Mouse (Mus musculus): ENCODE data around the gene Usp29. TPM values are rescaled to one million over a fixed set of nuclear protein-coding genes. Genes with fewer than 3 reads are reported as not detected.
"Not testable (repeated sequence)": the region's sequence is repeated elsewhere in the genome, so short reads cannot be mapped to it uniquely, and the experiment has no call there.

Usp29 gene
- total RNA-seq, 2 experiments from 2014 or later, result 42.2 to 44.7 TPM

GRCm38 (mm10) chr7:6868831-6869230, 138.5 kb downstream of the Usp29 start:
- DNase-seq (ENCODE audit: low spot score in 2 of 2), result no peak

DNA sequence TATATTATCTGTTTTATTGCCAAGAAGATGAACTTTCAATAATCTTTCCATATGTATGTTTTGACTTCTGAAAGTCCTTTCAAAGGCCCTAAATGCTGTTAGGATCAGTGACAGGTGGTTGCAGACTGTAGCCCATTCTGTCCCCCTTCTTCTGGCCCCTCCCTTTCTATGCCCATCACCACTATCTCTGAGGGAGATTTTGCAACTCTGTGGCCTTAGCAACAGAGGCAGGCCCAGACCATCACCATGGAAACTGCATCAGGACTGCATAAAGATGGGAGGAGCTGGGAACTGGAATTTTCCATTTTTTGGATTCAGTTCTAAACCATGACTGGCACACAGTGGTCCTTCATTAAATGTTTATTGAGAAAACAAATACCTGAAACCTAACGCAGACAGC, 139.2 kb downstream of the Usp29 start:
- no peak for DNase-seq (ENCODE audit: low spot score in 2 of 2)

DNA sequence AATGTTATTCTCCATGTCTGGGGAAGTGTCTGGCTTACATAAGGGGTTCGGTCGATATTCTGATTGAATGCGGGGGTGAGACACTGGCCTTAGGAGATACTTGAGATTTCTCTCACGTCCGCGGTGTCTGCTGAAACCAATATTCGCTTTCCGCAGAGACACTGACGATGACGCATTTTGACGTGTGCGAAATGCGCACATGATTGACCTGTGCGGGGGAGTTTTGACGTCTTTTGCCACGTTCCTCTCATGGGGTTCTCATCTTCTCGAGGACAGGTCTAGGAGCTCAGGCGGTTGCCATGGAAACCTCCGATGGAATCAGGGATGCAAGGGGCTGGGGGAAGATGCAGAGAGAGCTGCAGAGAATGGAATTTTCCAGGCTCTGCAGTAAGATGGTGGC, 144.1 kb downstream of the Usp29 start:
- DNase-seq (ENCODE audit: low spot score in 2 of 2), result peak; percentile 17 to 42

GRCm38 (mm10) chr7:6878202-6878601, 147.8 kb downstream of the Usp29 start:
- DNase-seq (ENCODE audit: low spot score in 2 of 2), result no peak

DNA sequence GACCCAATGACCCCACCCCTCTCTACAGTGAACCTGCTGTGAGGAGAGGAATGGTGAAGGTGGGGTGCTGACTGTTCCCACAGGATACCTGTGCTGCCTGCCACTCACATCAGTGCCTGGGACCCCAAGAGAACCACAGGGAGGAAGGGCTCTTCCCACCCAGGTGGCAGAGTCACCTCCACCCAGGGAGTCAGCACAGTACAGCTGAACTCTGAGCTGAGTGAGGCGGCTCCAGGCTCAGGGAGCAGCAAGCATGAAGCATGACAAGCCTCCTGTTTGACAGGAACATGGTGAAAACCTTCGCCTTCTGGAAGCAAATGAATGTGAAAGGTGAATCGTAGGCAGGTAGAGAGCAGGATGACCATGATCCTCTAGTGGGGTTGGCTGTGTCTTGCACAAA, 148.5 kb downstream of the Usp29 start:
- DNase-seq (ENCODE audit: low spot score in 2 of 2), result not testable (repeated sequence)

GRCm38 (mm10) chr7:6879512-6880164, 149.3 kb downstream of the Usp29 start:
- no peak for DNase-seq (ENCODE audit: low spot score in 2 of 2)

- not testable (repeated sequence) for DNase-seq (ENCODE audit: low spot score in 2 of 2)
Measured at GRCm38 (mm10) chr7:6880918-6881317, 150.5 kb downstream of the Usp29 start.

DNA sequence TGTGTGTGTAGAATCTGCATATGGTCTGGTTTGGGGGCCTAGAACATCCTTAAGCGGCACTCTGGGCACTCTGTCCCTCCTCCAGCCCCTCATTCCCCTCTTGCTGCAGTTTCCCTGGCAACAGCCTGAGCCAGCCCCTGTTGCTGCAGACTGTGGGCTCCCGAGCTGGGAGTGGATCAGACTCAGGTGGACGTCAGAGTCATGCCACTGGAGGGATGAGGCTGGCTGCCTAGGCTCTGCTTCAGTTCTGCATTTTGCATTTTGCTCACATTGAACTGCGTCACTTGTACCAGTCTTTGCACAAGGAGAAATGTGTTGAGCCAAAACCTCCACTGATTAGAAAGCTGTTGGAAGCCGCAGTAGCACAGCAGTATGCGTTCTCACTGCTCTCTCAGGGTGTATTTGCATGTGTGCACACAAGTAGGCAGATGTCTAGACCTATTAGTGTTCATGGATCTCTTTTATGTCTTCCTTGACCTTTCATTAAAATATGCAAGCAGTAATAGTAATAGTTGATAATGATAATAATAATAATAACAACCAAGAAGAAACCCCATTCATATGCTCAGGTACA, 151.2 kb downstream of the Usp29 start:
- peak in 1 of 2 experiments; percentile 5 for DNase-seq (ENCODE audit: low spot score in 2 of 2)

DNA sequence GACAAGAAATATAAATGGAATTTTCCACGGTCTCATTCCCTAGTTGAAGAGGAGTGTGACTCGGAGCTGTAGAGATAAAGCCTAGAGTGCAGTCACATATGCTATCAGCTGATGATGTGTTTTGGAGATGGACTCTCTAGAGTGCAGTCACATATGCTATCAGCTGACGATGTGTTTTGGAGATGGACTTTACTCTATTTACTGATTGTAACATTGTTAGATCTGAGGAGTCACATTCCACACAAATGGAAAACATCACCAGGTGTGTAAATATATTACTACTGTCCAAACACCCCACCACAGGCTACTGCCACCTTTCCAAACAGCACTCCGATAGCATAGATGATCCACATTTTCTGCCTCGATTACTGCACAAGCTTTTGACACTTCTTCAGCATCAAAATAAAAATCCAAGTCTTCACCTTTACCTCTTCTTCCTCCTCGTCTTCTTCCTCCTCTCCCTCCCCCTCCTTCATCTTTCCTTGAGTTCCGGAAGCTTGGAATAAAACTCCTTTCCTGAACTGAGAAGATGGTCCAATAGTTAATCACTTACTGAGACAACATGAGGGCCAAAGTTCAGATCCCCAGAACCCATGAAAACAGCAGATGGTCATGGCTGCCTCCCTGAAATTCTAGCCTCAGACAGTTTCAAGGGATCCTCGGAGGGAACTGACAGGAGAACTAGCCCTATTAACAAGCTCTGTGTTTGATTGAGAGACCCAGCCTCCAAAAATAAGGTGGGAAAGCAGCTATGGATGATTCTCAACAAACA, 153.2 kb downstream of the Usp29 start:
- no peak for DNase-seq (ENCODE audit: low spot score in 2 of 2)

GRCm38 (mm10) chr7:6885416-6885815, 155.0 kb downstream of the Usp29 start:
- no peak for DNase-seq (ENCODE audit: low spot score in 2 of 2)

DNA sequence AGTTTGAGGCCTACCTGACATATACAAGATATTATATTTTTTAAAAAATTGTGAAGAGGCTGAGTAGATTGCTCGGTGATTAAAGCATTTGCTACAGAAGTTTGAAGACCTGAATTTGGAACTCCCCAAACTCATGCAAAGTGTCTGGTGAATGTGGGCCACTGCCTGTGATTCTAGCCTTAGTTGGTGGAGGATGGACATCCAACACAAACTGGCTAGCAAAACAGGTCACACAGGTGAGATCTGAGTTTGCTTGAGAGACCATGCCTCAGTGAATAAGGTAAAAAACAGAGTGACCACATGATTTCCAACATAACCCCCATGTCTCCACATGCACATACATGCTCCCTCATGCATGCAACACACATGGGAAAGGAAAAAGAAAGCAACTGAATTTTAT, 156.5 kb downstream of the Usp29 start:
- no peak for DNase-seq (ENCODE audit: low spot score in 2 of 2)

DNA sequence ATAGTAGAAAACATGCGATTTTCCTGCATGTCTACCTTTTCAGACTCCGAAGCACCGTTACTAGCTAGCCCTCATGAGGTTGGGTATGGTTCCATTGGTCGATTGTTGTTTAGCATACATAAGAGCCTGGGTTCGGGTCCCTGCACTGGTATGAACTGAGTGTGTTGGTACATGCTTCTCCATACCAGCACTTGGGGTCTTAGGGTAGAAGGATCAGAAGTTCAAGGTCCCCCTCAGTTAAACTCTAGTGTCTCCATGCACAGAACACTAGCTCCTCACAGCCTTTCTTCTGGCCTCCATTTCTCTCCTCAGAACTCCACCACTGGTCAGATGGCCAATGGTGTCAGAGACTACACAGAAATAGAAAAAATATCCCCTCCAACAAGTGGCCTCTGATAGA, 159.5 kb downstream of the Usp29 start:
- no peak for DNase-seq (ENCODE audit: low spot score in 2 of 2)

GRCm38 (mm10) chr7:6891206-6891605, 160.8 kb downstream of the Usp29 start:
- DNase-seq (ENCODE audit: low spot score in 2 of 2), result no peak

DNA sequence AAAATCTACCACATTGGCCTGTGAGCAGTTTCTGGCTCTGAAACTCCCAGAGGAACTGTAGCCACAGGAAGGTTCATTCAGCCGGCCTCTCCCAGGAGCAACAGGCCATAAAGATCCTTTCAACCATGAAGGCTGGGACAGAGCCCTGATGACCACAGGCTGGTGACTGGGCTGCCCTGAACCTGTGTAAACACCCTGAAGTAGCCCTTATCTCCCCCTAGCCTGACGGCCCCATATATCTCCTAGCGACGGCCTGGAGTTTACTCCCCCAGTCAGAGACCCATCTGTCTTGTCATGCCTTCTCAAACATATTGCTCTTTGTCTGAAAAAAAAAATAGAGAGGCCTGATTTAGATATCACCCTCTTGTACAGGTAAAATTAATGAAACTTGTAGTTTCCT, 166.6 kb downstream of the Usp29 start:
- DNase-seq (ENCODE audit: low spot score in 2 of 2), result not testable (repeated sequence)

GRCm38 (mm10) chr7:6900672-6901071, 170.3 kb downstream of the Usp29 start:
- DNase-seq (ENCODE audit: low spot score in 2 of 2), result no peak

DNA sequence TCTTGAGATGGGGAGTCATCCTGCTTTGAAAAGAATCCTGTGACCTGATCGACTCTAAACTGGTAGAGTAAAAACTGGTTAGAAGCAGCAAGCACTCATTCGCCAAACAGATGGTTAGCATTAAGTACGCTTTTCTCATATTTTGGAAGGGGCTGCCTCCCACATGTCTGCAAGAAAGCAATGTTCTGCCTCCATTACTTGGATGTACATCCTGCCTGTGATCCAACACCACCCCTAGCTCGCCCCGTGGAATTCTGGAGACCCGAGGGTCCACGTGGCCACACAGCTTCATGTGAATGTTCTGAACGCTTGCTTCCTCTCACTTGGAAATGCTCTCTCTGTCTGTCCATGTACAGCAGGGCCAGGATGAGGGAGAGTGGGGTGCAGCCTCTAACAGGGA, 173.1 kb downstream of the Usp29 start:
- no peak for DNase-seq (ENCODE audit: low spot score in 2 of 2)

DNA sequence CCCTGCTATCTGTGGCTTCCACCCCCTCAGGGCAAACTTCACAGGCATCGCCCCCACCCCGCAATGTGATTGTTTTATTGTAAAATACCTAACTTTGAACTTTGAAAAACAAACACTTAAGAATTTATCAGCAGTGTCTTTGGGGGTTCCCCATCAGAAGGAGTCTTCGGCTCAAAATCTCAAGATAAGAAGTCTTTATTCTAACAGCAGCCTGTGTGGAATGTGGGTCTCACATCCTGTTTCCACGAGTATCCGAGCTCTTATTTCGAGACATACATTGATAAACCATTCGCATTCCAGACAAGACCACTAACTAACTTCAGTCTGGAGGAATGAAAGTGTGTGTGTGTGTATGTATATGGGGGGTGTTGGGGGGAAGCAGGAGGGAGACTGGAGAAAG, 180.1 kb downstream of the Usp29 start:
- DNase-seq (ENCODE audit: low spot score in 2 of 2), result no peak

DNA sequence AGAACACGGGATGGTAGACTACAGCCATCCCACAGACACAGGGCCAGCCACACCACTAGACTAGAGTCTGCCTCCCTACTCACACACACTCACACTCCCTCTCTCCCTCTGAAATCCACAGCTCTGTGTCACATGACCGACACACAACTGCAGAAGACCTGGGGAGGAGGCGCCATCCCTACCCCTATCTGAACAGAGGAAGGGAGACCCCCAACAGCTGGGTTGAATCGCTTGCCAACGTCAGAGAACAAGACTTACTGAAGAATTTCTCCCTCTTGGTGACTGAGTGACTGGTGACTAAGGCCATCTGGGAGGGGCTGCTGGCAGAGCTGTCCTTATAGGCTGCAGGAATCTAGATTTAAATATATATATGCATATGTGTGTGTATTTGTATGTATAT, 181.4 kb downstream of the Usp29 start:
- DNase-seq (ENCODE audit: low spot score in 2 of 2), result no peak

DNA sequence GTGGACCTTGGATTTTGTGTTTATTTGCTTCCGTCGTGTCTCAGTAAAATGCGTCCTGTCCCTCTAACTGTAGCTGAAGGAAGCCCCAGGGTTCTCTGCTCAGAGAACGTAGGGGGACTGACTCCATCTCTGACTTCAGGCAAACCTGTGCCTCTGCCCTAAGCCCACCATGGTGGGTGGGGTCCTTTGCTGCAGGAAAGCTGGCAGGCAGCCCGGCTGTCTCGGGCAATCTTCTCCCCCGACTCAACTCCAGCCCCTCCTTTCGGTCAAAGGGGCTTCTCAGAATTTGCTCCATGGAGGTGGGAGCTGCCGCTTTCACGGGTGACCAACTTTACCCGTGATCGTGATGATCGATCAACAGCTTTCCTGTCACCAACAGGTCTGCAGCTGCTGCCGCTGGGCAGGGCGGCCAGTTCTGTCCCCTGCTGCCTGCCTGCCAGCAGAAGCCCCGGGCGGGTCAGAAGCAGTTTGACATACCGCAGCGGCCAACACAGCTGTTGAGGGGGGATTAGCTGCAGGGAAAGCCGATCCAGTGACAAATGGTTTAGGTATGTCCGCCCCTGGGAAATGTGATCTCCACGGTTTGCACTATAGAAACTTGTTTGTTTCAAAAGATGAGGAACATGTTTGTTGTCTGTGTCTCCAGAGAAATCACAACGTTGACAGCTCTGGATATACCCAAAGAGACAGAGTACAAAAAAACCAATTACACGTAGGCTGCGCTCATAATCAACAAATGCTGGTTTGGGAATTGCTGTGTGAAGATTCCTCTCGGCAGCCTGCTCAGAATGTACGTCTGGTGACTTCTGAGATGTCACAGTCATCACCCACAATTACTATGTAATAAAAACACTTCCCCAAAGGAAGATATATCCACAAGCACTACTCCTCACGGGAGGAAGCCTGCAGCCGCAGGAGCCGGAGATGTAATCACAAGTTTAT, 183.3 kb downstream of the Usp29 start:
- DNase-seq (ENCODE audit: low spot score in 2 of 2), result no peak

GRCm38 (mm10) chr7:6917126-6917525, 186.7 kb downstream of the Usp29 start:
- no peak for DNase-seq (ENCODE audit: low spot score in 2 of 2)

DNA sequence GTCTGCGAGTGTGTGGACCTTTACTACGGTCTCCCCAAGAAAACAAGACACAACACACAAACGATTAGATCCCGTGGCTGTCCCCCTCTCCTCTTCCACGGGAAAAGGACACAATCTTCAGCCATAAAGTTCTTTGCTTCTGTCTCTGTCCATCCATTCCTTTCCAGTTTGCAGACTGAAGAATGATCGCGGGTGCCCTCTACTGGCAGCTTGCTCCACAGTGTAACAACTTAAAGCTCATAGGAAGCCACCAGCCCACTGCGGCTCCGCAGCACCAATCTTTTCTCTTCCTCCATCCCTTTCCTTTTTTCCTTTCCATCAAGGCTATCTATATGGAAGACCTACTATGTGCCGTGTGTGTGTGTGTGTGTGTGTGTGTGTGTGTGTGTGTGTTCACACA, 187.9 kb downstream of the Usp29 start:
- DNase-seq (ENCODE audit: low spot score in 2 of 2), result peak; percentile 90 to 96
